Mouse (Mus musculus) colon, adult 2 months (tissue): ENCODE data around the gene Cavin3. TPM values are rescaled to one million over a fixed set of nuclear protein-coding genes. Genes with fewer than 3 reads are reported as not detected.

Source experiments
- polyA plus RNA-seq: library from polyadenylated mRNA; depleted of rRNA; stranded (reverse); fragments of >200 nt; gene quantifications from 2 replicates; pipeline ENCODE4 v1.2.3, GENCODE M21; 2012; rRNA removed

The Cavin3 gene
- 125 and 141 TPM in 2 replicates for polyA plus RNA-seq

DNA sequence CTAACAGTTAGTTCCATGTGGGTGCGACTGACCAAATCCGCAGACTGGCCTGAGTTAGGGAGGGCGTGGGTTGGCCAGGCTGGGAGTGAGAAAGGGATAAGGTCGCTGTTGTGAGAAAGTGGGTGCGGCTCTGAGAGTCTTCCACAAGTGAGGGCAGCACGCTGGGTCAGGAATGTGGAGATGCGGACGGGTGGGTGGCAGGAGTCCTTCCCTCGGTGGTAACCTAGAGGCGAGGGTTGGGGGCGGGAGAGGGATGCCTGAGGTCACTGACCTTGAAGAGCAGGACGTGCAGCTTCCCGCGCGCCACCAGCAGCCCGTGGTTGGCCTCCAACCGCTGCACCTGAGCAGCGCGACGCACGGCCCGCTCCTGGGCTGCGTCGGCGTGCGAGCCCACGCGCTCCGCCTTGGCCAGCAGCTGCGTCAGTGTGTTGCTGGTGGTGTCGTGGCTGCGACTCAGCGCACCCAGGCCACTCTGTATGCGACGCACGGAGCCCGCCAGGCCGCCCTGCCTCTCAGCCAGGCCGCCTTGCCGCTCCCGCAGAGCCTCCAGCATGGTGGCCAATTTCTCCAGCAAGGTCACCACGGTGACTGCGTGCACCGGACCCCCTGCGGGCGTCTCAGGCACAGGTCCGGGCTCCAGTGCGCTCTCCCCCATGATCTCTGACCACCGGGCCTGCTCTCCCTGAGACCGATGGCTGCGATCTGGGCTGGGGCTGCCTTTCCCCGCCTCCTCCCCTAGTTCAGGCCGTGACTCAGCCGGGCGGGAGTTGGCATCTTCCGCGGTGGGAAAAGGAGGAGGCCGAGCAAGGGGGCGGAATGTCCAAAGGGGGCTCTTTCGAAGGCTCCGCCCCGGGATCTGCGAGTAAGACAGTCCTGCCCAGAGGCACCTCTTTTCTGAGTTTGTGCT, at the start of gene Cavin3:
Cavin3 (minus strand) TSS at position 796 of the 907 bp plus-strand sequence.

Other genes starting within 250 kb of the Cavin3 start
- not detected in 2 replicates for gene Olfr688, start 194.2 kb downstream of the Cavin3 start, polyA plus RNA-seq
- gene Olfr689, start 171.1 kb downstream of the Cavin3 start, polyA plus RNA-seq = not detected in 2 replicates
- gene Olfr690, start 148.2 kb downstream of the Cavin3 start, polyA plus RNA-seq = not detected in 2 replicates
- gene Olfr691, start 140.0 kb downstream of the Cavin3 start, polyA plus RNA-seq = not detected in 2 replicates
- not detected in 2 replicates for gene Olfr692, start 114.1 kb downstream of the Cavin3 start, polyA plus RNA-seq
- gene Gm5901, start 107.3 kb downstream of the Cavin3 start, polyA plus RNA-seq = 0.13 TPM in 1 of 2 replicates, not detected in the other
- gene Fam160a2, start 82.2 kb downstream of the Cavin3 start, polyA plus RNA-seq = 85.6 and 111 TPM in 2 replicates
- 0.21 and 0.43 TPM in 2 replicates for gene Cnga4, start 77.7 kb downstream of the Cavin3 start, polyA plus RNA-seq
- gene Cckbr, start 56.6 kb downstream of the Cavin3 start, polyA plus RNA-seq = 0.14 TPM in 2 replicates
- gene Smpd1, start 72.1 kb upstream of the Cavin3 start, polyA plus RNA-seq = 39.8 and 40.7 TPM in 2 replicates
- gene Apbb1, start 99.4 kb upstream of the Cavin3 start, polyA plus RNA-seq = 37.5 and 52.7 TPM in 2 replicates
- 0.28 TPM in 2 replicates for gene Hpx, start 117.8 kb upstream of the Cavin3 start, polyA plus RNA-seq
- gene Trim3, start 151.3 kb upstream of the Cavin3 start, polyA plus RNA-seq = 51.4 and 51.6 TPM in 2 replicates
- 110 and 132 TPM in 2 replicates for gene Timm10b, start 157.8 kb upstream of the Cavin3 start, polyA plus RNA-seq
- 91.2 and 95.5 TPM in 2 replicates for gene Arfip2, start 158.1 kb upstream of the Cavin3 start, polyA plus RNA-seq
- gene Gm45799, start 158.3 kb upstream of the Cavin3 start, polyA plus RNA-seq = 277 and 469 TPM in 2 replicates
- gene Dnhd1, start 168.5 kb upstream of the Cavin3 start, polyA plus RNA-seq = 0.83 and 0.94 TPM in 2 replicates